Comparison of ENCODE assay signal across 9 mouse cellular contexts in the genomic region with DNA sequence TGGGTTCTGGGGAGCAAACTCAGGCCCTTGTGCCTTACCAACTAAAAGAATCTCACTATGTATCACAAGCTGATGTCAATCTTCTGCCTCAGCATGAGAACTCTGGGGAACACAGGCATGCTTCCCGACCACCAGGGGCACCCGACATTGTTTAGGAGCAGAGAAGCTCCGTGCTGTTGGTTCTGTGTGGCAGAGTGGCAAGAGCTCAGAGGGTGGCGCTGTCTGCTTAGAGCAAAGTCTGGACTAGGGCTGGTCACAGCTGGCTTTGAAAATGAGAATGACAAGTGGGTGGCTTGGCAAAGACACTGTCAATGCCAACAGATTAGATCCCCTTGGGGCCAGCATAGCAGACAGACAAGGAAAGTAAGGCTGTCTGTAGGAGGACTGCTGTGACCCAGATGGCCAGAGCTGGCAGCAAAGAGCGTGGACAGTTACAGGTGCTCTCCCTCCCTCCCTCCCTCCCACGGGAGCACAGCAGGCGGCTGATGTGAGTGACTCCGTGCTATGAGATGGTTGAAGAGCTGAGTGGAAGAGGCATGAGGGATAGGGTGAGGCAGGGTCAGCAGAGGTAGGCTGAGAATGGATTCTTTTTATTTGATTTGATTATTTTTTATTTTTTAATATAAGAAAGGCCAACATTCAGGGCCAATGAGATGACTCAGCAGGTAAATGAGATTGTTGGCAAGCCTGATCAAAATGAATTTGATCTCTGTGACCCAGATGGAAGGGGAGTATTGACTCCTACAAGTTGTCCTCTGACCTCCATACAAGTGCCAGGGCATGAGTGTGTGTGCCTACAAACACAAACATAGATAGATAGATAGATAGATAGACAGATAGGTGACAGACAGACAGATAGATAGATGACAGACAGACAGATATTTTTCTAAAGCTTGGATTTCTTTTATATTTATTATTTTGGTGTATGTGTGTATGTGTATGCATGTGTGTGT. TPM values are rescaled to one million over a fixed set of nuclear protein-coding genes. Genes with fewer than 3 reads are reported as not detected.
DNase-seq lines count a peak whose midpoint lies in the region; ATAC-seq and TF ChIP-seq lines count a peak whose summit lies in the region.
"Had no signal": no experiment of that assay in that cellular context is flagged by ENCODE, and none has a peak within 500 bp of the region (broad histone marks: within the 10 kb centered on the region; RNA-seq: fewer than 3 reads in every experiment).

No protein-coding gene starts in this region.

- no peaks in the 10 kb centered on the region for H3K36me3 ChIP-seq in liver, embryonic 14.5 days (replicated peaks; ENCODE audit: control insufficient read depth, insufficient read depth, low read depth)

- no peak overlapping the region for H3K4me2 ChIP-seq in liver, embryonic 14.5 days (ENCODE audit: low read depth)

- H3K9ac ChIP-seq in liver, embryonic 14.5 days (replicated peaks): no peak overlapping the region

- no peak overlapping the region for H3K4me3 ChIP-seq in liver, embryonic 14.5 days (ENCODE audit: insufficient read depth in 1 of 2, low read depth in 2 of 2, low read length in 2 of 2)

- DNase-seq in cerebellum, adult 9-11 months: peak; percentile 17
- no peak for DNase-seq in cerebellum, adult 8-10 months
- peak; percentile 48 for DNase-seq in left cerebral cortex, postnatal 4 days
- no peak for DNase-seq in left cerebral cortex, adult 11 months (ENCODE audit: low spot score)
- peak; percentile 58 for DNase-seq in ZHBTc4 (ENCODE audit: low read depth, low spot score)
- DNase-seq in liver, embryonic 14.5 days (ENCODE audit: low read depth in 3 of 3, low spot score in 3 of 3): no peak
- DNase-seq in frontal cortex, postnatal 36 days (ENCODE audit: low spot score in 2 of 2): no peak
- DNase-seq in spleen, postnatal 36 days (ENCODE audit: low spot score in 2 of 2): no peak

- no peaks in the 10 kb centered on the region for H3K9me3 ChIP-seq in liver, embryonic 14.5 days (ENCODE audit: control insufficient read depth, low read length)

- no peak for ATAC-seq in liver, embryonic 14.5 days (ENCODE audit: insufficient read depth)

- no peaks in the 10 kb centered on the region for H3K4me1 ChIP-seq in liver, embryonic 14.5 days (replicated peaks; ENCODE audit: control insufficient read depth in 2 of 2, insufficient read depth in 2 of 2, low read length in 1 of 2)

- peak; percentile 53 for TF ChIP-seq CTCF in liver, embryonic 14.5 days (IDR thresholded peaks at IDR 0.05; ENCODE audit: low read depth)

- WGBS in liver, embryonic 14.5 days (ENCODE audit: insufficient replicate concordance): 14% methylated on average over 8 of the region's 8 CpGs

- no peak for TF ChIP-seq EP300 in liver, embryonic 14.5 days (IDR thresholded peaks at IDR 0.05; ENCODE audit: low read depth)

- no peak overlapping the region for H3K27ac ChIP-seq in liver, embryonic 14.5 days

- intact Hi-C loops in left cerebral cortex, postnatal 4 days (cut with DNase I): no loop called here

- no peaks in the 10 kb centered on the region for H3K27me3 ChIP-seq in liver, embryonic 14.5 days (ENCODE audit: control insufficient read depth, insufficient read depth, low read length)

RNA-seq across cellular contexts. Expression of gene Cyp4f17, which starts 26.0 kb away (rescaled TPM):
- 1 to 10 TPM; 4.2 to 4.9 TPM for total RNA-seq in left cerebral cortex, postnatal 4 days (2021)
- polyA plus RNA-seq in liver, embryonic 14.5 days (2012; rRNA removed): 0.34 and 0.48 TPM in 2 replicates
- polyA plus RNA-seq in liver, embryonic 14.5 days (2014; fragmentation: Nextera tagmentation; extraction: Ambion mirVana): 0.34 and 0.36 TPM in 2 replicates

RNA-seq across cellular contexts. Expression of gene Cyp4f39, which starts 27.3 kb away (rescaled TPM):
- 1 to 10 TPM in 1 of 2 experiments, under 1 TPM in 1; 0.54 to 1.2 TPM for total RNA-seq in left cerebral cortex, postnatal 4 days (2021)
- 0.20 and 0.29 TPM in 2 replicates for polyA plus RNA-seq in liver, embryonic 14.5 days (2012; rRNA removed)
- polyA plus RNA-seq in liver, embryonic 14.5 days (2014; fragmentation: Nextera tagmentation; extraction: Ambion mirVana): 0.71 and 0.83 TPM in 2 replicates

RNA-seq across cellular contexts. Expression of gene Pglyrp2, which starts 55.9 kb away (rescaled TPM):
- not detected for total RNA-seq in left cerebral cortex, postnatal 4 days (2021)
- polyA plus RNA-seq in liver, embryonic 14.5 days (2012; rRNA removed): 5.7 and 8.3 TPM in 2 replicates
- polyA plus RNA-seq in liver, embryonic 14.5 days (2014; fragmentation: Nextera tagmentation; extraction: Ambion mirVana): 3.6 and 4.0 TPM in 2 replicates
- polyA plus RNA-seq: stomach, embryonic 14.5 days had no signal

RNA-seq across cellular contexts. Expression of gene Cyp4f16, which starts 56.5 kb away (rescaled TPM):
- total RNA-seq in left cerebral cortex, postnatal 4 days (2021): 1 to 10 TPM; 6.2 to 6.6 TPM
- 3.1 and 3.2 TPM in 2 replicates for polyA plus RNA-seq in liver, embryonic 14.5 days (2012; rRNA removed)
- polyA plus RNA-seq in liver, embryonic 14.5 days (2014; fragmentation: Nextera tagmentation; extraction: Ambion mirVana): 2.4 and 3.0 TPM in 2 replicates

Comparison
In these comparisons a context has a peak if more than half of its experiments do, and no peak if none do; other contexts are left out.
1. DNase-seq: peak in cerebellum, adult 9-11 months (single experiment), left cerebral cortex, postnatal 4 days (single experiment) and ZHBTc4 (single experiment); none in cerebellum, adult 8-10 months (single experiment), left cerebral cortex, adult 11 months (single experiment), liver, embryonic 14.5 days (0 of 3), frontal cortex, postnatal 36 days (0 of 2) and spleen, postnatal 36 days (0 of 2).